Mouse (Mus musculus) bone marrow, adult 2 months (tissue): ENCODE measurements around the gene Pf4.

Source experiments
- CTCF ChIP-seq: fragments of 200-500 bp; IDR thresholded peaks from 2 replicates; pipeline ENCODE4 v1.5.1; 2011; ENCODE audit warnings: low read length, control low read depth; ENCODE audit not compliant: control insufficient read depth, insufficient read depth
- POLR2A ChIP-seq: fragments of 200-500 bp; IDR thresholded peaks from 2 replicates; pipeline ENCODE4 v1.6.1; 2011; ENCODE audit warnings: low read depth, mild to moderate bottlenecking, control low read depth, low read length, borderline replicate concordance; ENCODE audit not compliant: control insufficient read depth

DNA sequence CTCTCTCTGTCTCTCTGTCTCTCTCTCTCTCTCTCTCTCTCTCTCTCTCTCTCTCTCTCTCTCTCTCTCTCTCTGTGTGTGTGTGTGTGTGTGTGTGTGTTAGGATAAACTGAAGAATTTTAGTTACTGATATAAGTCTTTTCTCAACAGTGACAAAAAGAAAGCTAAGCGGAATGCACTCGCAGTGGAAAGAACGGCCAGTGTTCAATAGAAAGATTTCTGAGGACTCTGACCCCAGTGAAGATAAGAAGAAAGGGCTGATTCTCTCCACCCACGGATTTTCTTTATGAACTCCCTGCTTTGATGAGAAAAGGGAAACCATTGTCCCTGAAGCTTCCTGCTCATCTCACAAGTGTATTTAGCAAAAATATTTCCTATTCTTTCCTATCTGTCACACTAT lies 11.9 kb upstream of the Pf4 start:
- TF ChIP-seq CTCF (no peak), POLR2A (no peak)
